Mouse (Mus musculus): ENCODE results near the gene Cdon. TPM values are rescaled to one million over a fixed set of nuclear protein-coding genes. Genes with fewer than 3 reads are reported as not detected.

Gene Cdon
- total and polyA plus RNA-seq, 3 experiments, result 1.8 to 2.9 (median 2.3) TPM

- Histone ChIP-seq H3K79me2 (replicated peaks; ENCODE audit: control insufficient read depth, extremely low read depth, insufficient read depth, poor library complexity, severe bottlenecking) (no peaks in the 10 kb centered on the region), H3K4me1 (ENCODE audit: control insufficient read depth in 1 of 2, insufficient read depth in 2 of 2) (peaks cover 0 to 8% of the 10 kb centered on the region in 2 experiments; a peak in 2 of 4 replicates), H3K9ac (ENCODE audit: insufficient read depth, low read depth) (no peak overlapping the region), H3K4me2 (ENCODE audit: insufficient read depth, low read depth, poor library complexity, severe bottlenecking) (no peak overlapping the region), H3K27me3 (replicated peaks) (no peaks in the 10 kb centered on the region), H3K9me3 (replicated peaks; ENCODE audit: low read length) (no peaks in the 10 kb centered on the region), H3K4me3 (replicated peaks in 1 of 3; ENCODE audit: low read depth in 2 of 3, low read length in 2 of 3, poor library complexity in 1 of 3) (no peak overlapping the region), H3K36me3 (replicated peaks in 1 of 2; ENCODE audit: control insufficient read depth in 1 of 2, insufficient read depth in 1 of 2, low read length in 1 of 2) (no peaks in the 10 kb centered on the region), H3K27ac (ENCODE audit: insufficient read depth, low read depth) (no peak overlapping the region)
- no peak for DNase-seq (ENCODE audit: extremely low read depth)
- dilution Hi-C loops (cut with MboI; ENCODE audit: extremely low pct_ligation_motif_present, extremely low pct_unique_long_range_greater_than_20kb, low sequenced_read_pairs) (no loop called here), in situ Hi-C loops (cut with MboI; ENCODE audit: low pct_ligation_motif_present, low pct_unique_long_range_greater_than_20kb, low sequenced_read_pairs) (no loop called here)
- TF ChIP-seq MAFK (IDR thresholded peaks at IDR 0.05; ENCODE audit: insufficient replicate concordance, low read length) (no peak), NRF1 (IDR thresholded peaks at IDR 0.05; ENCODE audit: low read depth, low read length) (no peak), KAT2A (IDR thresholded peaks at IDR 0.05; ENCODE audit: insufficient replicate concordance, low read length) (no peak), BHLHE40 (IDR thresholded peaks at IDR 0.05; ENCODE audit: low read depth, low read length) (no peak), NELFE (IDR thresholded peaks at IDR 0.05; ENCODE audit: low read depth, low read length) (no peak), MAX (IDR thresholded peaks at IDR 0.05; ENCODE audit: low read length) (no peak), PAX5 (IDR thresholded peaks at IDR 0.05; ENCODE audit: low read length) (no peak), HCFC1 (IDR thresholded peaks at IDR 0.05; ENCODE audit: low read depth, low read length) (no peak), MEF2A (IDR thresholded peaks at IDR 0.05; ENCODE audit: borderline replicate concordance, low read depth, low read length) (no peak), CHD1 (IDR thresholded peaks at IDR 0.05; ENCODE audit: low read depth, low read length) (no peak), TCF12 (IDR thresholded peaks at IDR 0.05; ENCODE audit: low read depth, low read length) (no peak), RCOR1 (conservative IDR thresholded peaks at IDR 0.05; ENCODE audit: low read depth, low read length) (no peak), RAD21 (IDR thresholded peaks at IDR 0.05; ENCODE audit: low read depth, low read length) (no peak), POLR2AphosphoS2 (IDR thresholded peaks at IDR 0.05; ENCODE audit: low read depth, low read length) (no peak)
These were observed 41.9 kb upstream of the Cdon start for GRCm38 (mm10) chr9:35378991-35379390.

GRCm38 (mm10) chr9:35399896-35400295 is 21.0 kb upstream of the Cdon start:
- Histone ChIP-seq H3K4me3 (replicated peaks in 1 of 3; ENCODE audit: low read depth in 2 of 3, low read length in 2 of 3, poor library complexity in 1 of 3) (no peak overlapping the region), H3K4me1 (ENCODE audit: control insufficient read depth in 1 of 2, insufficient read depth in 2 of 2) (no peaks in the 10 kb centered on the region), H3K4me2 (ENCODE audit: insufficient read depth, low read depth, poor library complexity, severe bottlenecking) (peak overlapping the region; percentile 26; the same call in 1 of the 2 replicates), H3K36me3 (replicated peaks in 1 of 2; ENCODE audit: control insufficient read depth in 1 of 2, insufficient read depth in 1 of 2, low read length in 1 of 2) (no peaks in the 10 kb centered on the region), H3K27ac (ENCODE audit: insufficient read depth, low read depth) (no peak overlapping the region), H3K79me2 (replicated peaks; ENCODE audit: control insufficient read depth, extremely low read depth, insufficient read depth, poor library complexity, severe bottlenecking) (no peaks in the 10 kb centered on the region), H3K9ac (ENCODE audit: insufficient read depth, low read depth) (no peak overlapping the region), H3K27me3 (replicated peaks) (no peaks in the 10 kb centered on the region), H3K9me3 (replicated peaks; ENCODE audit: low read length) (no peaks in the 10 kb centered on the region)
- no peak for DNase-seq (ENCODE audit: extremely low read depth)
- dilution Hi-C loops (cut with MboI; ENCODE audit: extremely low pct_ligation_motif_present, extremely low pct_unique_long_range_greater_than_20kb, low sequenced_read_pairs), result no loop called here
- in situ Hi-C loops (cut with MboI; ENCODE audit: low pct_ligation_motif_present, low pct_unique_long_range_greater_than_20kb, low sequenced_read_pairs), result no loop called here
- TF ChIP-seq MYC (IDR thresholded peaks at IDR 0.05; ENCODE audit: low read depth, low read length) (no peak), CHD1 (IDR thresholded peaks at IDR 0.05; ENCODE audit: low read depth, low read length) (no peak), POLR2A (IDR thresholded peaks at IDR 0.05; ENCODE audit: low read depth, low read length) (no peak), PAX5 (IDR thresholded peaks at IDR 0.05; ENCODE audit: low read length) (no peak), NELFE (IDR thresholded peaks at IDR 0.05; ENCODE audit: low read depth, low read length) (no peak), GABPA (IDR thresholded peaks at IDR 0.05; ENCODE audit: insufficient replicate concordance, low read depth, low read length) (no peak), IRF4 (IDR thresholded peaks at IDR 0.05; ENCODE audit: low read depth, low read length) (no peak), RAD21 (IDR thresholded peaks at IDR 0.05; ENCODE audit: low read depth, low read length) (no peak), MAZ (IDR thresholded peaks at IDR 0.05; ENCODE audit: low read depth, low read length) (no peak), USF1 (IDR thresholded peaks at IDR 0.05; ENCODE audit: low read depth, low read length) (no peak)

All from CH12.LX (cell line).